Mouse (Mus musculus) lung, adult 2 months (tissue): ENCODE data around the gene Mrps11.

Source experiments
- CTCF ChIP-seq: fragments of 200-500 bp; IDR thresholded peaks from 2 replicates; pipeline ENCODE4 v1.5.1; 2011; ENCODE audit warnings: mild to moderate bottlenecking, low read length, control low read depth; ENCODE audit not compliant: insufficient read depth
- POLR2A ChIP-seq: fragments of 200-500 bp; IDR thresholded peaks from 2 replicates; pipeline ENCODE4 v1.6.1; 2011; ENCODE audit warnings: low read depth, mild to moderate bottlenecking, control low read depth, low read length, borderline replicate concordance; ENCODE audit errors: extremely low read depth

DNA sequence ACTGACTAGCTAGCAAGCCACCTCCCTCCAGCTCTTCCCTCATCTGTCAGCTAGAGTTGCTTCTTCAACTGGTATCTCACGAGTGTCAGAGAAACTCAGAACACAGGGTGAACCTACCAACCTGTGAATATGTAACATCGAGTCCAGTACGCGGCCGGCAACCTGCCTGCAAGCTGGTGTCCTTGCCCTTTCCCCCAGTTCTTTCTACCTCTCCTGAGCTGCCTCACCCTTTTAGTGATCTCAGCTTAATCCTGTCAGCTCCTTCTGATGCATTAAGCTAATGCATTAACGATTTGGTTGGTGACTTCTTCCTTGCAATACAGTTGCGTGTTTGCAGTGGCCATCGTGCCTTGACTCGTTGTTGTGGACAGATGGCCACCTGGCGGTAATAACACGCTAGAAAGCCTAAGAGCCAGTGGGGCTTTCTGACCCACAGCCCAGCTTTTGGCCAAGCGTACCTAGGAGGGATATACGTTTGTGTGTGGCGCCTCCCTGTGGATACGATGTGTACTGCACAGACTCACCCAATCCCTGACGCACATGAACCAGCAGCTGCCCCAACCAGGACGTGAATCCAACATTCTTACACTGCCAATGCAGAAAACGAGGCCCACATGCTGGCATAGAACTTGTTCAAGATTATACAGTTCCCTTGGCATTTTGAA lies 16.8 kb upstream of the Mrps11 start:
- TF ChIP-seq CTCF (peak; percentile 78), POLR2A (no peak)
